Mouse (Mus musculus): ENCODE measurements around the gene Setd7.

- no peak for TF ChIP-seq CTCF (IDR thresholded peaks at IDR 0.05; ENCODE audit: borderline replicate concordance, control insufficient read depth, extremely low read depth, insufficient read depth, low read length, poor library complexity)
- TF ChIP-seq POLR2A (IDR thresholded peaks at IDR 0.05; ENCODE audit: control insufficient read depth, extremely low read depth, insufficient read depth, low read length, poor library complexity), result no peak
These were observed 23.1 kb upstream of the Setd7 start for GRCm38 (mm10) chr3:51583574-51584391.

All from thymus, adult 2 months (tissue).